Mouse (Mus musculus) retina, postnatal 1 day (tissue): ENCODE measurements around the gene Arhgap17.

Source experiments
- DNase-seq: peaks from one replicate; pipeline ENCODE4 v3.0.0-alpha.2; 2012

The Arhgap17 gene

DNA sequence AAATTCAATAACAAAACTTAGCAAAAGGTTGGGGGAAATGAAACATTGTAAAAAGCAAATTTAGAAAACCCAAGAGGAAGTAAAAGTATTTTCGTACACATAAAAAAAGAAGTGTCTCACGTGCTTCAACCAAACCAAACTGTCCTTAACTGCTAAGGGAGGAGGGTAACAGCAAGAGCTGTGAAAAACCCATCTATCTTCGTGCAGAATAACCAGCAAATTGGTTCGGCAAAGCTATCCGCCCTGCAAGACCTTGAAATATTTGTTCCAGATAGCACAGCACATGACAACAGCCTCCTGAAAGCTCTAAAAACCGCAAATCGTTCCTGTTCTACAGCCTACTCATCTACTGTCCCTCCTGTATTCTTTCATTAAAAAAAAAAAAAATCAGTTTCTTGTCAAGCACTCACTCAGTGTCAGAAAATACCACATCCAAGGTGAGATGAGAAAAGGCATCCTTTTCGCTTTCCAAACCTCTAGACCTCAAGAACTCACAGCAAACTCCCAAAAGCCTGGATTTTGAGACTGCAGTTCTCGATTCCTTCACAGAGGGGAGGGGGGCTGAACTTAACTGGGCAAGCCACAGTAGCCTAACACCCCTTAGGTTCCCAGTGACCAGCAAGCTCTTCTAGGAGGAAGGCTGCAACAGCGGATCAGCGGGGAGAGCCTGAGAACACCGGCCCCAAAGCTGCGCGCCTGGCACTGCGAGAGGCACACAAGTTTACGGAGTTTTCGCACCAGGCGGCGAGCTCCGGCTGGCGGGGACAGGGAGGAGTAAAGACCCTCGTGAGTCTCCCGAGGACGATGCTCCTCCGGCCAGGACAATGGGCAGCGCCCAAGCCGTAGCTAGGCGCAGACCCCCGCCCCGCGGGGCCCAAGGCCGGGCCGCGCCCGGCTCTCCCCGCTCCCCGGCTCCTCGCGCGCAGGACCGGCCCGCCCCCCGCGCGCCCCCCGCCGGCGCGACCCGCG lies 653 bp downstream of the Arhgap17 start:
- no peak for DNase-seq

DNA sequence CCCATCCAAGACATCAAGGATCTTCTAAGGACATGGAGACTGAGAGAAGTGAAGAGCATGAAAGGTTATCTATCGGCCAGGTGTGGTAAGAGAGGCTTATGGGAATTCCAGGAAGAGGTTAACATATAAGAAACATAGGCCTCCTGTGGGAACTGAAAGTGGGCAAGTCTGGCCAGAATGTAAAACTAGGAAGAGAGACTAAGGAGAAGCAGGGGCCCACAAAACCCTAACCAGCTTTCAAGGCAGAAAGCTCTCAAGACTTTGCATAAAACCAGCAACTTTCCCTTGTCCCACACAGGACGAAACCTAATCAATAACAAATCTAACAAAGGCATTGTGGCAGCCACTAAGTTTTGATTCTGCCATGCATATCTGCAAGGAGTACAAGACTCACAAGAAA lies 1.5 kb downstream of the Arhgap17 start:
- no peak for DNase-seq

- DNase-seq: no peak
Measured at GRCm38 (mm10) chr7:123367218-123368150, 2.2 kb downstream of the Arhgap17 start.

- no peak for DNase-seq
Measured at GRCm38 (mm10) chr7:123366806-123367205, 2.9 kb downstream of the Arhgap17 start.

GRCm38 (mm10) chr7:123365876-123366741 lies 3.6 kb downstream of the Arhgap17 start:
- DNase-seq: peak; percentile 60

DNA sequence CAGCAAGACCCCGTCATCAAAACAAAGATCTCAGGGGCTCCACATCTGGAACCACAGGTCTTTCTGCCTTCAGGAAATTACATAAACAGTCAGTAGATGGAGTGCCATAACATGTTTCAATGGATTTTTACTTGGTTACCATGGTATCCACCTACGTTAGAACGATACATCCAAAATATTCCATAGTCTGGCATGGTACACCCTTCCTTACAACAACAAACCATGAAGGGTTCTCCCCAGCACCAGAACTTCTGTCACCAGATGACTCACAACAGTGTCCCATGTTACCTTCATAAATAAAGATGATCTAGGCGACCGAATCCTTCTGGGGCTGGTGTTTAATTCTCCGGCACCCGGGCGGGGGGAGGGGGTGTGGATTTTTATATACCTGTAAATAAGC lies 5.7 kb downstream of the Arhgap17 start:
- no peak for DNase-seq

- no peak for DNase-seq
Measured at GRCm38 (mm10) chr7:123362806-123363205, 6.9 kb downstream of the Arhgap17 start.

- no peak for DNase-seq
Measured at GRCm38 (mm10) chr7:123361229-123361980, 8.3 kb downstream of the Arhgap17 start.

GRCm38 (mm10) chr7:123360185-123360584 lies 9.5 kb downstream of the Arhgap17 start:
- DNase-seq: no peak

DNA sequence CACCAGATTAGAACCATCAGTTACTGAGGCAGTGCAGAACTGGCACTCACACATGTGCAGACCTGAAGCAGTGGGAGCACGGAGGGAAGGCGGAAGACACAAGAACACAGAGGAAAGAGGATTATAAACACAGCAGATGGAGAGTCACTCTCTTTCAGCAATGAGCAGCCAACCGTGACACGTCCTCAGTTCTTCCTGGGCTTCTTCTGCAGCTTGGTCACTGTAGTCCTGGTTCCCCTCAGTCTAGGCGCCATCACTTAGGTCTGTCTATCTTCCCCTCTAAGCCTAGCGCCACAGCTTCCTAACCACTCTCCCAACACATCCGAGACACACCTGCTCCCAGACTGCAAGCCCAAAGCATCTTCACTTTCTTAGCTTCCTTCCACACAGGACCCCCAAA lies 10.6 kb downstream of the Arhgap17 start:
- DNase-seq: peak; percentile 79

- no peak for DNase-seq
Measured at GRCm38 (mm10) chr7:123356158-123356557, 13.6 kb downstream of the Arhgap17 start.

DNA sequence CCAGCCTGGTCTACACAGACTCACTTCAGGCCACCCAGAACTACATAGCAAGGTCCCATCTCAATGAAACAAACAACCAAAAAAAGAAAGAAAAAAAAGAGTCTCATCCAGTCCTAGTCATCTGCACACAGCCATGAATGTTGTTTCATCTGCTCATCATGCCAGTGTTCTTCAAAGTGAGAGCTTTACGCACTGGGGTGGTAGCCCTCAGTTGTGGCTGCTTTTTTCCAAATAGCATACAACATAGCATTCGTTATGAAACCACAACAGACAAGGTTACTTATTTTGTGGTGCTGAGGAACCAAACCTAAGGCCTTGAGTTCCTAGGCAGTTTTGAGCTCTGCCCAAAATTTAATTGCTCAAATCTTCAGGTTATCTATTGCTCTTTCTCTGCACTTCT lies 14.9 kb downstream of the Arhgap17 start:
- DNase-seq: no peak

- no peak for DNase-seq
Measured at GRCm38 (mm10) chr7:123354392-123354791, 15.3 kb downstream of the Arhgap17 start.

DNA sequence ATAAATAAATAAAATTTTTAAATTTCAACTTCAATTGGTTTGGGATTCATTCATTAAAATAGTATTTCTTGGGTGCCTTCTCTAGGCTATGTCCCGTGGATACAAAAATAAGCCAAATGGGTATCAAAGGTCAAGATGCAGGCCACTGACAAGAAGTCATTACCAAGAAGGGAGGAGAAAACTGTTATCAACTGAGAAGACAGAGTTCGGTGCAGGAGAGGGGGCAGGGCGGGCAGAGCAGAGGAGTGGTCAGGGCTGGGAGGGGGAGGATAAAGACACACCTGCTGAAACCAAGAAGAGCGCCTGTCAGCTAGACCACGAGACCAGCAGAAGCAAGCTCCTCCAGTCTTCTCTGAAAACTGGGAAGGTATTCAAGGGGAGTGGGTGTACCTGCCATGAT lies 15.8 kb downstream of the Arhgap17 start:
- no peak for DNase-seq

GRCm38 (mm10) chr7:123353081-123353480 lies 16.6 kb downstream of the Arhgap17 start:
- DNase-seq: no peak

GRCm38 (mm10) chr7:123350243-123350642 lies 19.5 kb downstream of the Arhgap17 start:
- no peak for DNase-seq

- no peak for DNase-seq
Measured at GRCm38 (mm10) chr7:123349813-123350212, 19.9 kb downstream of the Arhgap17 start.

DNA sequence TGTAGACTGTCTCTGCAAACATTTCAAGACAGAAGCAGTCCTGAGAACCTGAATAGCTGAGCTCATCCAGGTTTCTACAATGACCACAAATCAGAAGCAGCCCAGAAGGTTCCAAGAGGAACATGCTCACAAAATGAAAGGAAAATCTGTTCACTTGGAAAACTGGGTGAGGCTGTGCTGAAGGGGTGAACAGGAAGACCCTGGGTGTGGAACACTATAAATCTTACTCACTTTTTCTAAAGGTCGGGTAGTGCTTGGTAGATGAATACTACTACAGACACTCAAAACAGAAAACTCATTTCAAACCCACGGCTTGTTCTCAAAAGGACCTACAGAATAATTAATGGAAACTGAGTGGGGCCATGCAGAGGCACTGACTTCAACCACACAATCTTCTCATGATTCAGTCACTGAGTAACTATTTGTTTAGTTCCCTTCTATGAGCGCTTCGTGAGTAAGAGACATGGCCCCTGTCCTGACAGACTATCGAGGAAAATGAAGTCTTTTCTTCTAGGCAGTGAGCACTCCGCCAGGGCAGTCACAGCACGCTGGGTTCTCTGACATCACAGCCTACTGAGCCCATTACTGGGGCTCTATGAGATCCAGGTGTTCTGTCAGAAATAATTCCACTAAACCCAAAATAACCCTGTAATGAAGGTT lies 23.0 kb downstream of the Arhgap17 start:
- no peak for DNase-seq

DNA sequence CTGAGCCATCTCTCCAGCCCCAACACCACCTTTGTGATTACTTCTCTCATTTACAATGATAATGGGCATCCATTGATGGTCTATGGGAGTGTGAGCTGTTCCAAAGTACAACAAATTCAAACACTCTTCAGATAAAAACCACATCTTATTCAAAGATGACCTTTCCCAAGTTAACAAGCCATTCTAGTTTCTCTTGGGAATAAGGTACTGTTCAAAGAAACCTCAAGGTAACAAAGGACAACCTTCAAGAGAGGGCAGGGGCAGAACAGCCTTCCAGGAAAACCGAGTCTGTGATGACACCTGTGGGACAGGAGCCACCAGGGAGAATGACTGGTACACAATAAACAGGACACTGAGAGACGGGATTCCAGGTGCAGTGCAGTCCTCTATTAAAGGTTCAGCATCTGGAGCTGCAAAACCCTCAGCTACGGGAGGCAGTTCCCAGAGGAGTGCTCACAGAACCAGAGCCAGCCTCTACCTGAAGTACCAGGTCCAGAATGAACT lies 24.6 kb downstream of the Arhgap17 start:
- no peak for DNase-seq

GRCm38 (mm10) chr7:123344079-123344780 lies 25.5 kb downstream of the Arhgap17 start:
- no peak for DNase-seq
